Comparison of ENCODE assay signal across 16 mouse cellular contexts in genomic region chr4:63654381-63654780, GRCm38 (mm10). TPM values are rescaled to one million over a fixed set of nuclear protein-coding genes. Genes with fewer than 3 reads are reported as not detected.
DNase-seq lines count a peak whose midpoint lies in the region; ATAC-seq and TF ChIP-seq lines count a peak whose summit lies in the region.
"Had no signal": no experiment of that assay in that cellular context is flagged by ENCODE, and none has a peak within 500 bp of the region (broad histone marks: within the 10 kb centered on the region; RNA-seq: fewer than 3 reads in every experiment).

No protein-coding gene starts in this region.

- no peaks in the 10 kb centered on the region for H3K27me3 ChIP-seq in kidney, embryonic 15.5 days
- H3K27me3 ChIP-seq in thymus, adult 2 months (ENCODE audit: control insufficient read depth, insufficient read depth, low read length): no peaks in the 10 kb centered on the region
- H3K27me3 ChIP-seq in kidney, adult 2 months (replicated peaks; ENCODE audit: control insufficient read depth, insufficient read depth, low read length): no peaks in the 10 kb centered on the region
- no peaks in the 10 kb centered on the region for H3K27me3 ChIP-seq in stomach, postnatal 0 days (ENCODE audit: control insufficient read depth, insufficient read depth, low read length)
- H3K27me3 ChIP-seq: embryonic facial prominence, embryonic 15.5 days; heart, embryonic 12.5 days; liver, embryonic 13.5 days; neural tube, embryonic 15.5 days had no signal

- no peak overlapping the region for H3K27ac ChIP-seq in kidney, embryonic 15.5 days
- H3K27ac ChIP-seq in thymus, adult 2 months (ENCODE audit: control insufficient read depth, insufficient read depth, low read length): no peak overlapping the region
- no peak overlapping the region for H3K27ac ChIP-seq in kidney, adult 2 months (ENCODE audit: insufficient read depth, low read depth, low read length)
- H3K27ac ChIP-seq in stomach, postnatal 0 days (replicated peaks): no peak overlapping the region
- H3K27ac ChIP-seq: embryonic facial prominence, embryonic 15.5 days; hindbrain, embryonic 15.5 days; liver, embryonic 13.5 days; neural tube, embryonic 15.5 days had no signal

- no peak overlapping the region for H3K4me2 ChIP-seq in kidney, embryonic 15.5 days
- no peak overlapping the region for H3K4me2 ChIP-seq in stomach, postnatal 0 days (replicated peaks; ENCODE audit: low read depth)
- H3K4me2 ChIP-seq: embryonic facial prominence, embryonic 15.5 days; heart, embryonic 12.5 days; hindbrain, embryonic 15.5 days; liver, embryonic 13.5 days; neural tube, embryonic 15.5 days had no signal

- H3K4me3 ChIP-seq in kidney, embryonic 15.5 days (replicated peaks): no peak overlapping the region
- no peak overlapping the region for H3K4me3 ChIP-seq in thymus, adult 2 months (ENCODE audit: control insufficient read depth, insufficient read depth, low read length)
- no peak overlapping the region for H3K4me3 ChIP-seq in kidney, adult 2 months (ENCODE audit: insufficient read depth, low read depth, low read length)
- H3K4me3 ChIP-seq in stomach, postnatal 0 days (ENCODE audit: low read depth, low read length): no peak overlapping the region
- H3K4me3 ChIP-seq: embryonic facial prominence, embryonic 15.5 days; heart, embryonic 12.5 days; hindbrain, embryonic 15.5 days; liver, embryonic 13.5 days; neural tube, embryonic 15.5 days had no signal

- no peak for TF ChIP-seq POLR2A in thymus, adult 2 months (IDR thresholded peaks at IDR 0.05; ENCODE audit: control insufficient read depth, extremely low read depth, insufficient read depth, low read length, poor library complexity)
- no peak for TF ChIP-seq POLR2A in kidney, adult 2 months (IDR thresholded peaks at IDR 0.05; ENCODE audit: low read depth, low read length)

- H3K4me1 ChIP-seq in kidney, embryonic 15.5 days: 0 out of 2 replicates have a peak, but pooled peaks cover 2% of the 10 kb centered on the region
- H3K4me1 ChIP-seq in thymus, adult 2 months (replicated peaks; ENCODE audit: control insufficient read depth, insufficient read depth, low read length): no peaks in the 10 kb centered on the region
- H3K4me1 ChIP-seq in kidney, adult 2 months (ENCODE audit: control insufficient read depth, insufficient read depth, low read length): no peaks in the 10 kb centered on the region
- no peaks in the 10 kb centered on the region for H3K4me1 ChIP-seq in stomach, postnatal 0 days (replicated peaks; ENCODE audit: control insufficient read depth, insufficient read depth)
- H3K4me1 ChIP-seq: embryonic facial prominence, embryonic 15.5 days; heart, embryonic 12.5 days; hindbrain, embryonic 15.5 days; liver, embryonic 13.5 days; neural tube, embryonic 15.5 days had no signal

- peak; percentile 45; the same call in 1 of the 2 replicates for TF ChIP-seq CTCF in thymus, adult 2 months (IDR thresholded peaks at IDR 0.05; ENCODE audit: borderline replicate concordance, control insufficient read depth, extremely low read depth, insufficient read depth, low read length, poor library complexity)
- TF ChIP-seq CTCF in kidney, adult 2 months (conservative IDR thresholded peaks at IDR 0.05; ENCODE audit: insufficient read depth, insufficient read length, low read depth, low read length): peak; percentile 55
- peak; percentile 62 for TF ChIP-seq CTCF in stomach, postnatal 0 days (IDR thresholded peaks at IDR 0.05; ENCODE audit: low read depth)

- no peaks in the 10 kb centered on the region for H3K9me3 ChIP-seq in kidney, embryonic 15.5 days (replicated peaks)
- H3K9me3 ChIP-seq in stomach, postnatal 0 days (ENCODE audit: control insufficient read depth, low read length): no peaks in the 10 kb centered on the region
- H3K9me3 ChIP-seq: embryonic facial prominence, embryonic 15.5 days; heart, embryonic 12.5 days; hindbrain, embryonic 15.5 days; liver, embryonic 13.5 days; neural tube, embryonic 15.5 days had no signal

- no peak for ATAC-seq in kidney, embryonic 15.5 days (replicated peaks; ENCODE audit: low FRiP score)
- ATAC-seq in stomach, postnatal 0 days (ENCODE audit: low FRiP score, low TSS enrichment): no peak
- ATAC-seq in CD4-positive, CD25-positive, alpha-beta regulatory T cell, adult 4 months: no peak

- H3K9ac ChIP-seq in kidney, embryonic 15.5 days: no peak overlapping the region
- no peak overlapping the region for H3K9ac ChIP-seq in stomach, postnatal 0 days (ENCODE audit: low read length)
- H3K9ac ChIP-seq: embryonic facial prominence, embryonic 15.5 days; heart, embryonic 12.5 days; hindbrain, embryonic 15.5 days; liver, embryonic 13.5 days; neural tube, embryonic 15.5 days had no signal

- H3K36me3 ChIP-seq in kidney, embryonic 15.5 days: no peaks in the 10 kb centered on the region
- no peaks in the 10 kb centered on the region for H3K36me3 ChIP-seq in thymus, adult 2 months (ENCODE audit: control insufficient read depth, insufficient read depth, low read length)
- no peaks in the 10 kb centered on the region for H3K36me3 ChIP-seq in kidney, adult 2 months (ENCODE audit: control insufficient read depth, insufficient read depth, low read length)
- no peaks in the 10 kb centered on the region for H3K36me3 ChIP-seq in stomach, postnatal 0 days (ENCODE audit: control insufficient read depth, insufficient read depth, low read length)
- H3K36me3 ChIP-seq: embryonic facial prominence, embryonic 15.5 days; heart, embryonic 12.5 days; hindbrain, embryonic 15.5 days; liver, embryonic 13.5 days; neural tube, embryonic 15.5 days had no signal

- 71% methylated on average over 1 of the region's 1 CpGs for WGBS in kidney, embryonic 15.5 days
- 40% methylated on average over 1 of the region's 1 CpGs for WGBS in thymus, adult 2 months
- WGBS in kidney, adult 2 months: 65% methylated on average over 1 of the region's 1 CpGs
- WGBS in stomach, postnatal 0 days: 77% methylated on average over 1 of the region's 1 CpGs

- peak; percentile 36 for DNase-seq in kidney, adult 18-20 months
- peak; percentile 14 for DNase-seq in thymus, adult 2 months
- DNase-seq in thymus, postnatal 0 days (ENCODE audit: low spot score): no peak
- DNase-seq in kidney, adult 2 months: peak; percentile 50
- DNase-seq in stomach, postnatal 0 days (ENCODE audit: low spot score): peak; percentile 16
- DNase-seq: cerebellum, adult 9-11 months; liver, embryonic 13.5 days; midbrain, embryonic 14.5 days had no signal

- no peak for TF ChIP-seq EP300 in stomach, postnatal 0 days (optimal IDR thresholded peaks at IDR 0.05)

RNA-seq across cellular contexts. Expression of gene Gm11214, which starts 8.8 kb away (rescaled TPM):
- not detected in 2 replicates for polyA plus RNA-seq in kidney, embryonic 15.5 days (2015; fragmentation: Nextera tagmentation; extraction: Ambion mirVana)
- not detected in 2 replicates for polyA plus RNA-seq in thymus, adult 2 months (2012; rRNA removed)
- not detected in 2 replicates for polyA plus RNA-seq in thymus, postnatal 0 days (2015; fragmentation: Nextera tagmentation; extraction: Ambion mirVana)
- polyA plus RNA-seq in kidney, adult 2 months (2012; rRNA removed): not detected in 2 replicates
- polyA plus RNA-seq in stomach, postnatal 0 days (2015; fragmentation: Nextera tagmentation; extraction: Ambion mirVana): not detected in 2 replicates
- polyA plus RNA-seq in CD4-positive, CD25-positive, alpha-beta regulatory T cell, adult 4 months (2017; shearing (Covaris generic)): under 1 TPM in 1 of 2 experiments, not detected in 1; 0.67 TPM
- polyA plus RNA-seq: embryonic facial prominence, embryonic 15.5 days; frontal cortex, adult 2 months; heart, embryonic 12.5 days; hindbrain, embryonic 15.5 days; liver, embryonic 13.5 days; midbrain, embryonic 14.5 days; neural tube, embryonic 15.5 days; testis, adult 2 months had no signal

RNA-seq across cellular contexts. Expression of gene Tex48, which starts 32.2 kb away (rescaled TPM):
- polyA plus RNA-seq in kidney, embryonic 15.5 days (2015; fragmentation: Nextera tagmentation; extraction: Ambion mirVana): not detected in 2 replicates
- polyA plus RNA-seq in thymus, adult 2 months (2012; rRNA removed): 0.28 TPM in 1 of 2 replicates, not detected in the other
- not detected in 2 replicates for polyA plus RNA-seq in thymus, postnatal 0 days (2015; fragmentation: Nextera tagmentation; extraction: Ambion mirVana)
- polyA plus RNA-seq in kidney, adult 2 months (2012; rRNA removed): not detected in 2 replicates
- not detected in 2 replicates for polyA plus RNA-seq in stomach, postnatal 0 days (2015; fragmentation: Nextera tagmentation; extraction: Ambion mirVana)
- not detected for polyA plus RNA-seq in CD4-positive, CD25-positive, alpha-beta regulatory T cell, adult 4 months (2017; shearing (Covaris generic))
- polyA plus RNA-seq: embryonic facial prominence, embryonic 15.5 days; frontal cortex, adult 2 months; heart, embryonic 12.5 days; hindbrain, embryonic 15.5 days; liver, embryonic 13.5 days; midbrain, embryonic 14.5 days; neural tube, embryonic 15.5 days had no signal

RNA-seq across cellular contexts. Expression of gene Gm11213, which starts 49.3 kb away (rescaled TPM):
- not detected in 2 replicates for polyA plus RNA-seq in kidney, embryonic 15.5 days (2015; fragmentation: Nextera tagmentation; extraction: Ambion mirVana)
- polyA plus RNA-seq in thymus, adult 2 months (2012; rRNA removed): not detected in 2 replicates
- not detected in 2 replicates for polyA plus RNA-seq in thymus, postnatal 0 days (2015; fragmentation: Nextera tagmentation; extraction: Ambion mirVana)
- polyA plus RNA-seq in kidney, adult 2 months (2012; rRNA removed): not detected in 2 replicates
- polyA plus RNA-seq in stomach, postnatal 0 days (2015; fragmentation: Nextera tagmentation; extraction: Ambion mirVana): not detected in 2 replicates
- not detected for polyA plus RNA-seq in CD4-positive, CD25-positive, alpha-beta regulatory T cell, adult 4 months (2017; shearing (Covaris generic))
- polyA plus RNA-seq: embryonic facial prominence, embryonic 15.5 days; frontal cortex, adult 2 months; heart, embryonic 12.5 days; hindbrain, embryonic 15.5 days; liver, embryonic 13.5 days; midbrain, embryonic 14.5 days; neural tube, embryonic 15.5 days had no signal
